Mouse (Mus musculus): Measurements from ENCODE around the gene Olfr545. TPM values are rescaled to one million over a fixed set of nuclear protein-coding genes. Genes with fewer than 3 reads are reported as not detected.

The Olfr545 gene
- polyA plus RNA-seq, 1 experiment from 2014 or later = not detected

GRCm38 (mm10) chr7:102478425-102478824, 20.9 kb downstream of the Olfr545 start:
- Histone ChIP-seq H3K9me3 (no peaks in the 10 kb centered on the region), H3K4me1 (peaks cover 25% of the 10 kb centered on the region), H3K27ac (no peak overlapping the region), H3K9ac (no peak overlapping the region), H3K36me3 (0 out of 2 replicates have a peak, but pooled peaks cover 3% of the 10 kb centered on the region), H3K27me3 (no peaks in the 10 kb centered on the region), H3K4me2 (no peak overlapping the region), H3K4me3 (no peak overlapping the region)
- 80% methylated on average over 4 of the region's 4 CpGs for WGBS
- ATAC-seq (ENCODE audit: borderline replicate concordance, extremely low read depth, low FRiP score, low TSS enrichment) = no peak

GRCm38 (mm10) chr7:102477377-102477776, 22.0 kb downstream of the Olfr545 start:
- Histone ChIP-seq H3K4me1 (peaks cover 25% of the 10 kb centered on the region), H3K4me3 (no peak overlapping the region), H3K27ac (no peak overlapping the region), H3K9me3 (no peaks in the 10 kb centered on the region), H3K4me2 (no peak overlapping the region), H3K27me3 (no peaks in the 10 kb centered on the region), H3K36me3 (0 out of 2 replicates have a peak, but pooled peaks cover 3% of the 10 kb centered on the region), H3K9ac (no peak overlapping the region)
- ATAC-seq (ENCODE audit: borderline replicate concordance, extremely low read depth, low FRiP score, low TSS enrichment) = no peak
- WGBS = 81% methylated on average over 11 of the region's 11 CpGs

GRCm38 (mm10) chr7:102476601-102477000, 22.8 kb downstream of the Olfr545 start:
- Histone ChIP-seq H3K36me3 (0 out of 2 replicates have a peak, but pooled peaks cover 3% of the 10 kb centered on the region), H3K4me3 (no peak overlapping the region), H3K9me3 (no peaks in the 10 kb centered on the region), H3K27me3 (no peaks in the 10 kb centered on the region), H3K4me2 (no peak overlapping the region), H3K4me1 (peaks cover 25% of the 10 kb centered on the region), H3K27ac (no peak overlapping the region), H3K9ac (no peak overlapping the region)
- WGBS = 89% methylated on average over 5 of the region's 5 CpGs
- no peak for ATAC-seq (ENCODE audit: borderline replicate concordance, extremely low read depth, low FRiP score, low TSS enrichment)

DNA sequence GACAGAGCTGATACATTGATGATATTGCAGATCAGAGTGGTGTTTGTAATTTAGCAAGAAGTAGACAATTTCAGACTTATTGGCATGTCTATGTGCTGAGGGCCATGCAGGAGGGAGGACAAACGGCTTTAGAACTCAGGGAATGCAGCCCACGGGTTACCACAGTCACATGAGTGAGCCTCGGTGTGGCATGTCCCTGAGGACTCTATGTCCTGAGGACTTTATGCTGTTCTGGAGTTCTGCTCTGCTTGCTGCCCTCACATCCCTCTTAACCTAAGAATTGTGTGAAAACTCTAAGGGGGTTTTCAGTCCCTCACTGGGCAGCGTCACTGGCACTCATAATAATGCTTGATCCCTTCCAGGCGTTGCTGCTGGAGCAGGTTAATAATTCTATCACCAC, 26.7 kb downstream of the Olfr545 start:
- no peak overlapping the region for H3K4me2 ChIP-seq
- no peaks in the 10 kb centered on the region for H3K9me3 ChIP-seq
- H3K9ac ChIP-seq = no peak overlapping the region
- 45% methylated on average over 5 of the region's 5 CpGs for WGBS
- H3K4me3 ChIP-seq = no peak overlapping the region
- H3K27me3 ChIP-seq = no peaks in the 10 kb centered on the region
- H3K36me3 ChIP-seq = peaks cover 24% of the 10 kb centered on the region
- no peak for ATAC-seq (ENCODE audit: borderline replicate concordance, extremely low read depth, low FRiP score, low TSS enrichment)
- no peaks in the 10 kb centered on the region for H3K4me1 ChIP-seq
- H3K27ac ChIP-seq = no peak overlapping the region

DNA sequence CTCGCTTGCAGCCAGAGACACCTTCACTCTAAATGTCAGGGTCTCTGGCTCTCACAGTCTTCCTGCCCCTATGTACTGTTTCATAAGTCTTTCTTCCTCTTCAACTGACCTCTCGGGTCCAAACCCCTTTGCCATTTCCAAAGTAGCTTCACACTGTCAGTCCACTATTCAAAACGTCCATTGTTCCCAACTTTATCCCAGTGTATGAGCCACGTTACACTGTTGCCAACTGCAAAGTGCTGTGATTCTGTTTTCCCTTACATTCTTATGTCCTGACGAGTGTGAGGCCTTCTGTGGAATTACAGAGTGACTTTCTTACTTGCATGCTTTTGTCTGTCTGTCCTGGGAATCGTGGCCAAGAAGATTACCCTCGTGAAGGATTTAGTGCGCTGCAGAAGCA, 31.8 kb downstream of the Olfr545 start:
- no peak overlapping the region for H3K4me2 ChIP-seq
- peaks cover 70% of the 10 kb centered on the region for H3K36me3 ChIP-seq
- H3K4me3 ChIP-seq = no peak overlapping the region
- no peak for ATAC-seq (ENCODE audit: borderline replicate concordance, extremely low read depth, low FRiP score, low TSS enrichment)
- no peak overlapping the region for H3K27ac ChIP-seq
- H3K9ac ChIP-seq = no peak overlapping the region
- no peaks in the 10 kb centered on the region for H3K27me3 ChIP-seq
- H3K9me3 ChIP-seq = no peaks in the 10 kb centered on the region
- 87% methylated on average over 8 of the region's 8 CpGs for WGBS
- no peaks in the 10 kb centered on the region for H3K4me1 ChIP-seq

GRCm38 (mm10) chr7:102458618-102459380, 40.6 kb downstream of the Olfr545 start:
- H3K4me1 ChIP-seq = no peaks in the 10 kb centered on the region
- no peak overlapping the region for H3K4me3 ChIP-seq
- no peak overlapping the region for H3K4me2 ChIP-seq
- no peaks in the 10 kb centered on the region for H3K9me3 ChIP-seq
- no peak for ATAC-seq (ENCODE audit: borderline replicate concordance, extremely low read depth, low FRiP score, low TSS enrichment)
- peaks cover 92% of the 10 kb centered on the region for H3K36me3 ChIP-seq
- no peaks in the 10 kb centered on the region for H3K27me3 ChIP-seq
- H3K27ac ChIP-seq = no peak overlapping the region
- no peak overlapping the region for H3K9ac ChIP-seq
- 87% methylated on average over 5 of the region's 5 CpGs for WGBS

DNA sequence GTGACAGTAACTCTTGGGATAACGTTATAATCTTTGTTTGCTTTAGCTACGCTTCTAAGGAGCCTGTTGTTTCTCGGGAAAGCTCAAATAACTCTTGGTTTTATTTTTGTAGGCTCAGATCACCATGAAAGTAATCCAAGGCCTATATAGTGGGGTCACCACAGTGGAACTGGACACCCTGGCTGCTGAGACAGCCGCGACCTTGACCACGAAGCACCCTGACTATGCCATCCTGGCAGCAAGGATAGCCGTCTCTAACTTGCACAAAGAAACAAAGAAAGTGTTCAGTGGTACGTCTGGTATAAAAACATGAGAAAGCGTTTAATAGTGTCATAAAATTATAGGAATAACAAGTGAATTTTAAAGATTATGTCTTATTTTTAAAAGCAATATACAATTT, 52.9 kb downstream of the Olfr545 start:
- no peaks in the 10 kb centered on the region for H3K27me3 ChIP-seq
- H3K4me3 ChIP-seq = no peak overlapping the region
- H3K9me3 ChIP-seq = no peaks in the 10 kb centered on the region
- no peak for ATAC-seq (ENCODE audit: borderline replicate concordance, extremely low read depth, low FRiP score, low TSS enrichment)
- no peak overlapping the region for H3K4me2 ChIP-seq
- H3K27ac ChIP-seq = no peak overlapping the region
- no peak overlapping the region for H3K9ac ChIP-seq
- WGBS = 93% methylated on average over 9 of the region's 9 CpGs
- H3K4me1 ChIP-seq = peaks cover 17% of the 10 kb centered on the region
- peaks cover 55% of the 10 kb centered on the region for H3K36me3 ChIP-seq

DNA sequence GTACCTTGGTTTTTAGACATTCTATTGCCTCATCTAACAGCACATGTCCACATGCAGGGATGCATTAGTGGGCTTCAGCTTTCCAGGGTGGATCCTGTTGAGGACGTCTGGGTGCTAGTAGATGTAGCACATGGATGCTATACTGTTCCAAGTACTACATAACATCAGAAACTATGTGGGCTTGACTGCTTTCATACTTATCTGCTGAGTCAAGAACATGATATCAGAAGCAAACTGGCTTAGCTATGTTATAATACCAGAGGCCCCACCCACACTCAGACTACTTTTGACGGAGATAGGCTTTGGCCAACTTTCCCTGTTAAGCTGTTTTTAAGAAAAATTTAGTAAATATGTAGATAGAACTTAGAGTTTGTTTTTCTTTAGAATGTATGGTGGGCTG, 55.1 kb downstream of the Olfr545 start:
- Histone ChIP-seq H3K9ac (no peak overlapping the region), H3K27me3 (peaks cover 4% of the 10 kb centered on the region; the same call in 1 of the 2 replicates), H3K4me3 (no peak overlapping the region), H3K27ac (no peak overlapping the region), H3K4me1 (peaks cover 17% of the 10 kb centered on the region), H3K9me3 (no peaks in the 10 kb centered on the region), H3K4me2 (no peak overlapping the region), H3K36me3 (peaks cover 36% of the 10 kb centered on the region)
- WGBS = 67% methylated on average over 2 of the region's 2 CpGs
- no peak for ATAC-seq (ENCODE audit: borderline replicate concordance, extremely low read depth, low FRiP score, low TSS enrichment)

DNA sequence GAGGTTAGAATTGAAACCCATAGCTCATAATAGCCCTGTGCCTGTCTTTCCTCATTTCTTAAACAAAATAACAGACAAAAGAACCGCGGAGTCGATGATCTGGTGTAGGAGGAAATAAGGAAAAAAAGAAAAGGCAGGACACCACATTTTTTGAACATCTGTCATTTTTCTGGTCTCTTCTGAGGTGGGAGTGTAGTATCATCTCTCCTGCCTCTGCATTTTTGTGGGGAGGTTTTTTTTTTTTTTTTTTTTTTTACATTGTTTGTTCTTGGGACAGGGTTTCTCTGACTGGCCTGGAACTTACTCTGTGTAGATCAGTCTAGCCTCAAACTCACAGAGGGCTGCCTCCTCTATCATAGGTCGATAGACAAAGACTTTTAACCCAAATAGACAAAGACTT, 56.9 kb downstream of the Olfr545 start:
- H3K27me3 ChIP-seq = peaks cover 4% of the 10 kb centered on the region; the same call in 1 of the 2 replicates
- no peaks in the 10 kb centered on the region for H3K9me3 ChIP-seq
- H3K36me3 ChIP-seq = peaks cover 26% of the 10 kb centered on the region
- WGBS = under 1% methylated on average over 4 of the region's 4 CpGs
- H3K4me1 ChIP-seq = peaks cover 17% of the 10 kb centered on the region
- peak overlapping the region; percentile 93; the same call in 1 of the 2 replicates for H3K27ac ChIP-seq
- H3K4me2 ChIP-seq = peak overlapping the region; percentile 65
- peak overlapping the region; percentile 87 for H3K4me3 ChIP-seq
- no peak for ATAC-seq (ENCODE audit: borderline replicate concordance, extremely low read depth, low FRiP score, low TSS enrichment)
- H3K9ac ChIP-seq = peak overlapping the region; percentile 86

- Histone ChIP-seq H3K9me3 (no peaks in the 10 kb centered on the region), H3K9ac (peak within 1 kb of the TSS; percentile 86), H3K4me1 (peaks cover 17% of the 10 kb centered on the region), H3K27me3 (peaks cover 4% of the 10 kb centered on the region; the same call in 1 of the 2 replicates), H3K4me2 (peak within 1 kb of the TSS; percentile 65), H3K36me3 (peaks cover 21% of the 10 kb centered on the region), H3K4me3 (peak within 1 kb of the TSS; percentile 87), H3K27ac (peak within 1 kb of the TSS; percentile 93)
- ATAC-seq (ENCODE audit: borderline replicate concordance, extremely low read depth, low FRiP score, low TSS enrichment) = peak; percentile 97
- under 1% methylated on average over 49 of the region's 56 CpGs for WGBS
Observed at GRCm38 (mm10) chr7:102441657-102442391, 57.5 kb downstream of the Olfr545 start, which contains the start of gene Rrm1. TSS of gene Rrm1 (plus strand) at chr7:102441695.

Data from lung, embryonic 15.5 days (tissue).